Mouse (Mus musculus): Measurements from ENCODE around the gene Bri3.

The Bri3 gene

DNA sequence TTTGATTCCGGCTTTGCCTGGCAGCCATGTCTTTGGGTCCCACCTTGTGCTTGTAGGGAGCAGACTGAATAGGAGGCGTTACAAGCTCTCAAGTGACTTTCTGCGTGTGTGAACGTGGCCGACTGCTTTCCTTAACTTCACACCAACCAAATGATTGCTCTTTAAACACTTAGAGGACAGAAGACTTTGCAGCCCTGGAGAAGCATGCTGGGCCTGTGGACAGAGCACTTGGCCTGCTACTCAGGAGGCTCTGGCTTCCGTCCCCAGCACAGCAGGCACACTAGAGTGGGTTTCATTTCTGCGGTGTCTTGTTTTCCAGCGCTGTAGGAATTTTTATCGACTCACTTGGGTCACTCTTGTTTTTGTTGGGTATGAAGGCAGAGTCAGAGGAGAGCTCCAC, 18.8 kb downstream of the Bri3 start:
- no peak for DNase-seq (ENCODE audit: low spot score)

DNA sequence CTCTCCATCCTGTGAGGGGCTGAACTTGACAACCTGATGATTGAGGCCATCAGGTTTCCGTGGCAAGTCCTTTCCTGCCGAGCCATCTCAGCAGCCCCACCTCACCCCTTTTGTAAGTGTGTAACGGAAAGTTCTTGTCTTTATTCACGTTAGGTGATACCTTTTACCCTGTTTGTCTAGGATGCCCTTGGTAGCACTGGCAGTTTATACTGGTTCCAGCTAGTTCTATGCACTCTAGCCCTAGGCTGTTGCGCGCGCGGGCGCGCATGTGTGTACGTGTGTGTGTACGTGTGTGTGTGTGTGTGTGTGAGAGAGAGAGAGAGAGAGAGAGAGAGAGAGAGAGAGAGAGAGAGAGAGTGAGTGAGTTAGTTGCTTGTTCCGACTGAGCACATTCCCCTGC, 19.3 kb downstream of the Bri3 start:
- DNase-seq (ENCODE audit: low spot score) = no peak

DNA sequence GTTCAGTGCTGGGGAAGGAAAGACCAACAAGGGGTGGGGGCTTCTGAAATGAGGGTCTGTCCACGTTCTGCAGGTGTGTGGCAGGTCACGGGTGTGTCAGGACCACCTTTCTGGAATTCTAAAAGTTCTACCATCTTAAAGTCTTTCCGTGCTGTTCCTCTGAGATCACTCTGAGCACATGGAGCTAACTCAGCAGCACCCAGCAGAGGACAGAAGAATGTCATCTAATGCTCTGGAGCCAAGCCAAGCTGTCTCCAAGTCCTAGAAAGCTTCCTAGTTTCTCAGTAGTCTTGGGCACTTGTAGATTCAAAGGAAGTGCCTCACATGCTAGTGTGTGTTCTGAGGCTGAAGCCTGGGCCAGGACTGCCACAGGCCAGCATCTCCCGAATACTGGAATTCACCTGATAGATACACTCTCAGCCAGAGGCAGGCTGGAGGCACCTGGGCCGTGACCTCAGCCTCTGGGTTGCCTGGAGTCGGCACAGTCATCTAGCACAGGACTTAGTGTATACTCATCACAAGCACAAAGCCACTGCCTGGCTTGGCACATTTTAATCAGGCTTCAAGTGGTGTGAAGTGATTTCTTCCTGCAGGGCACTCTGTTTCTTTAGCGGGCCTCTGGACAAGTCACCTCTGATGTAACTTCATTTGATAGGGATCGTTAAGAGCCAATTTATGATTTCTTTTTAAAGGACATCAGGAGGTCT, 23.5 kb downstream of the Bri3 start:
- DNase-seq (ENCODE audit: low spot score) = no peak

DNA sequence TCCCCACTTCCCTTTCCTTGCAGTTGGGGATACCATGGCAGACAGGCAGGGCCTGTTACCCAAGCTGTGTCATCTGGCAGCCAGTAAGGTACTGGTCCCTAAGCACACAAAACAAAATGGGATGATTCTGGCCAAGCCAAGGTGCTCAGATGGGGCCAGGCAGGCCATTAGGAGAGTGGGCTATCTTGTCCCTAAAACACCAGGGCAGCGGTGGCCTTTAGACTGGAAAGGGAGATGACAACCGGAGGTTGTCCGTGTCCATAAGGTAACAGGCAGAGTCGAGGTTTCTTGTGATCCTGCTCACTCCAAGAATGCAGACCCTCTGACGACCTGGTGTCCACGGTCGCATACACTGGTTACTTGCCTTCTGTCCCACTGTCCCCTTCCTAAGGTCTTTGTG, 25.7 kb downstream of the Bri3 start:
- no peak for DNase-seq (ENCODE audit: low spot score)

DNA sequence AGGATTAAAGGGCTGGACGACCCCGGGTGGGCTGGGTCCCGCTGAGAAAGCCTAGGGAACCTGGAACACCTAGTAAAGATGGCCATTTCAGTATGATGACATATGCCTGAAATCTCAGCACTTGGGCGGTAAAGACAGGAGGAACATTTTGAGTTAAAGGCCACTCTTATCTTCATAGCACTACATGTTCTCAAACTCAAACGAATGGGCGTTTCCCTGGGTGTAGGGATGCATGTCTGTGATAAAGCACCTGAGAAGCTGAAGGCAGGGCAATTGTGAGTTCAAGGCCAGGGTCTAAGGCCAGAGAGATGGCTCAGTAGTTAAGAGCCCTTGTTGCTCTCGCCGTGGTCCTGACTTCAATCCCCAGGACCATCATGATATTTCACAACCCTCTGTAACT, 26.2 kb downstream of the Bri3 start:
- DNase-seq (ENCODE audit: low spot score) = no peak

DNA sequence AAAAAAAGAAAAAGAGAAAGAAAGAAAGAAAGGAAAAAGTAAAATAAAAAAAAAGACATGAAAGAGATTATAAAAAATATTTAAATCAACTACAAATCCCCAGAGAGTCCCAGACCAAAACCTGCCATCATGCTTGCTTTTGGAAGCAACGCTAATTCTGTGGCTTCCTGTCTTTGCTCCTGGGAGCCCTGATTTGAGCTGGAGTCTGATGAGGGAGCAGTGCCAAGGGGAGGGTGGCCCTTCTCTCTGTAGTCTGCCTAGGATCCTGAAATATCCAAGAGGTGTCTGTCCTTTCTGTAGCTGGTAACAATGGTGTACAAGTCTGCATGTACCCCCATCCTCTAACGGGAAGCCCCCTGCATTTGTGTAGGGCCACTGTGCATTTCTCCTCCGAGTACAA, 26.9 kb downstream of the Bri3 start:
- no peak for DNase-seq (ENCODE audit: low spot score)

DNA sequence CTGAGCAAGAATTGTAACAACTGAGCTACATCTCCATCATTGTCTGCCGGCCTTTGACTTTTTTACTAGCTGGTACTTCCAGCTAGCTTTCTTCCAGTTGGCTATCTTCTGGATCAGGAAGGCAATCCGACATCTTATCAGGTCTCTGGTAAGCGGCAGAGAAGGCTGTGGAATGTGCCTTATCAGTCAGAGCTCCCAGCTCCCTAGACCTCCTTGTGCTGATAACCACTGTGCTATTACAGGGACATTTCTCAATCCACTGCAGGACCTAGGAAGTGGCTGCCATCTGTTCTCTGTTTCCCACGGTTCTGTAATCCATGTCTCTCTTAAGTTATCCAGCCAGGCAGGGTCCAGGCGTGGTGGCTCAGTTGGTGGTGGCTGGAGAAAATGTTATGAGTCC, 27.5 kb downstream of the Bri3 start:
- DNase-seq (ENCODE audit: low spot score) = no peak

DNA sequence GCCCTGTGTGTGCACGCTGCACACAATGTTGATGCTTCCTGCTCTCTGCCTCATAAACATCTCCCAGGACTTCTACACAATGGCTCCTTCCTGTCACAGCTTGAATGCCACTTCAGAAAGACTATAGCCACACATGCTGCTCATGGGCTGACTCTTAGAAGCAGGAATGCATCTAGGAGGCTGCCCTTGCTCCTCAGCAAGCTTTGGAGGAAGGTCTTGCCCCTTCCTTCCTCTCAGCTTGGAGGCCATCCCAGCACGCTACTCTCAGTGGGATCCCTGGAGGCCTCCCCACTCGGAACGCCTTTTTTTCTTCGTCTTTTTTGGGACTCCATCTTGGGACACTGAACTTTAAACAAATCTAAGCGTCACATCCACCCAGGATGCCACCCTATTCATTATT, 30.7 kb downstream of the Bri3 start:
- no peak for DNase-seq (ENCODE audit: low spot score)

DNA sequence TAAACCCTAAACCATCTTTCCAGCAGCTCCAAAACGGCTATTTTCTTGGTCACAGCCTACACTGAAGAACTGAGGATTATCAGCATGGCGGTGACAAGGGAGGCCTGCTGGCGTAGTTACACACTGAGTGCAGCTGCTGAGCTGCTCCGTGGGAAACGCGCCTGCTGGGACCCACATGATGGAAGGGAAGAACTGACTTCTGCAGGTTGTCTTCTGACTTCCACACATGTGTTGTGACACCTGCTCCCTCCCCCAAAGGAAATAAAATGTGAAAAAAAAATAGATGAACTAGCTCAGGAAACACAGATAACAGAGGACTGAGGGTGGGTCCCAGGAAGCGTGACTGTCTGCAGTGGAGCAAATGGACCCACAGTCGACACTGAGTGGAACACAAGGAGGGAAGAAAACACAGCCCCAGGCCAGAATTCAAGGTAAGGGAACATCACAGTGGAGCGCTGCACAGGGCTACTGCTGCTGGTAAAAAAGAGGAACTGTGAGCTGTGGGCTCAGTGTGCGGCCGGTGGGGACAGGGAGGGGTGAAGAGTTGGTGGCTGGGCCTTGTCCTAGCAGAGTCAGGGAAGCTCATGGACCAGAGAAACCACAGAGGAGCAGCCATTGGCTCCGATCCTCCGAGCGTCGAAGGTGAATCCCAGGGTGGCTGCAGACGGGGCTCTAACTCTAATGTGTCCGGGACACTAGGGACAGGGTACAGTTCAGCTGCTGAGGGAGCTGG, 32.8 kb downstream of the Bri3 start:
- no peak for DNase-seq (ENCODE audit: low spot score)

DNA sequence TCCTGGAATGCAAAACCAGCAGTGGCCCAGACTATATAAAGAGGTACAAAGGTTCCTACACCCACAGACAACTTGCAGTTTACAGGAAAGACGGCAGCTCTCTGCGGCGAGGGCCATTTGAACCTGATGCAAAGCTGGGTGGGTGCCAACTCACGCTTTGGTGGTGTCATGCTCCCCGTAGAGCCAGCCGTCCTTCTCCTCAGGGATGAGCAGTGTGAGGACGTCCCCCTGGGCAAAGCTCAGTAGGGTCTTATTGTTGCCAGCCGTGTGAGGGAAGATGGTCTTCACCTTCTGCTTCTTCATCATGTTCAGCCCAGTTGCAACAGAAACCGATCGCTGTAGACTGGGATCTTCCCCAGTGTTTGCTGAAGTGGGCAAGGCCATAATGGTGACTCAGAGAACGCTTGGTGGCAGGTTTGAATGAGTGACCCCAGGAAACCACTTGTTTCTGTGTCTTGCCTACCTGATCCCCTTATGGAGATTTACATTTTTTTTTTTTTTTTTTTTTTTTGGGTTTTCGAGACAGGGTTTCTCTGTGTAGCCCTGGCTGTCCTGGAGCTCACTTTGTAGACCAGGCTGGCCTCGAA, 34.2 kb downstream of the Bri3 start:
- DNase-seq (ENCODE audit: low spot score) = no peak

DNA sequence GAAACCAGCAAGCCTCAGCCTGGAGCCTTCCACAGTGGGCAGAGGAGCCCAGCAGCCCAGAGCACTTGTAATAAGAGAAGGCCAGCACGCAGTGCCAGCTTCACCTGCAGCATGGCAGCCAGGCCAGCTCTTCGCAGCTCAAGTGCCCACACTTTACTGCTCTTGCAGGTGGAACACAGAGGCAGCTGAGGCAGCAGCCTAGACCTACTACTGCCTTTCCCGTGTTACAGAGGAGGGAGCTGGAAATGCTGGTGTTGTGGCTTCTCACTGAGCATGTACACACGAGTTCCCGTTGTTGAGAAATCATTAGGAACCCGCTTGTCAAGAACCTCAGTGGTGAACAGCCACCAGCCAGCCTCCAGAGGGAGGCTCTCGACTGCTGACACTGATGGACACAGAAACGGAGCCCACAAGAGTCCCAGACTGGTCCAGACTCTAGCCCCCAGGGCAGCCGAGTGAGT, 34.9 kb downstream of the Bri3 start:
- no peak for DNase-seq (ENCODE audit: low spot score)

DNA sequence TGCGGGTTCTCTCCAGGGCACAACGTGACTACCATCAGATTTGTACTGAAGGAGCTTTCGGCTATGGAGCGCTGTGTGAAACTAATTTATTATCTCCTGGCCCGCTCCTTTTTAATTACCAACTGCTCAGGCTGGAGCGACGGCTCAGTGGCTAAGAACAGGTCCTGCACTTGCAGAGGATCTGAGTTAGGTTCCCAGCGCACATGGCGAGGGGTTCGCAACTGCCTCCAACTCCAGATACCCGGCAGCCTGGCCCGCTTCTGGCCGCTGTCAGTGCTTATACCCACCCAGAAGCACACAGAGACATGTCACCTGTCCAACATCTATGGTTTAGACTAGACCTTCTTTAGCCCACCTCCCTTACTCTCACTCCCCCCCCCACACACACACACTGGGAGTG, 35.7 kb downstream of the Bri3 start:
- no peak for DNase-seq (ENCODE audit: low spot score)

DNA sequence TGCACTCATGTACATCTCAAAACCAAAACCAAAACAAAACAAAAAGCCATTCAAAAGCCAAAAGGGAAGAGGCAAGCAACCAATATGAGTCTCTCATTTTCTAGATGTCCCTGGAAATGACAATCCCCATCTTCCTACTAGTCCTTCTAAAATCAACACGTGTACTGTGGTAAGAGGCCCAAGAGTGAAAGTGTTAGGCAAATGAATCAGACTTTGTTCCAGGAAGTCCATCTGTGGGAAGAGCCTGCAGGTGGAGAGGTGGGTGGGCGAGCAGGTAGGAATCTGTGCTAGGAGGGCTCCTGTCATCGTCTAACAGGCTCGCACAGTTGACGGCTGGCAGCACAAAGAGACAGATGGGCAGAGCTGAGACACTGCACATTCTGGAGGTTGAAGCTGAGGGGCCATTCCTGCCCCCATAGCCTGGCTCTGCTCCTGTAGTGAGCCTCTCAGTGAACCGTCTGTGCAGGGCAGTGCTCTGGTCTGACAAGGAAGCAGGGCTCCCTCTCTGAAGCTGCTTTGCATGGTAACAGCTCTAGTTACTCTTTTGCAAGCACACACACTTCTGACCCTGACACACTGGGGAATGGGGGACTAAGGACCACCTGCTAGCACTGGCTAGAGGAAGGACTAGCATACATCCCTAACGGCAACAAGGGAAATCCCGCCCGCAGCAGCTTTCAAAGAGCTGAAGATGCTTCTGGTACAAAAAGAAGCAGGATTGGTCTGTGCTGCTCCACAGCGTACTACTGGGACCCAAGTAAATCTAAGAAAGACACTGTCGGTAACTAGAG, 38.4 kb downstream of the Bri3 start:
- no peak for DNase-seq (ENCODE audit: low spot score)

DNA sequence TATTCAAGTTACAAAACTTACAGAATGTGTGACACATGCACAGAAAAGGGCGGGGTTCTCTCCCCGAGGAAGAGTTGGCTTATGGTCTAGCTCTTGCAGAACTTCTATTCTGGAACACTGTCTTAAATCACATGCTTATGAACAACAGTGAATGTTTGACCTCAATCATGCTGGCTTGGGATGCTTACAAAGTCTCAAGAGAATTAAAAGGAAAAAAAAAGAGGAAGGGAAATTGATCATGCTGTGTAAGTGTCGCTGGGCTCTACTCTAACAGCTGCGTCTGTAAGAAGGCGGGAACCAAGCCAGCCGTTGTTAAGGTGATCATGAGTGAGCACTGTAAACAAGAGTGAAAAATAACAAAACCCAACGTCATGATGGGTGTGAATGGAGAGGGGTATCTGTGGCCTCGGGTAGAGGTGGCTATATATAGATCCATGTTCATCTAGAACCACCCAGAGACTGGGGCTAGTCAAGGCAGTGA, 39.4 kb downstream of the Bri3 start:
- DNase-seq (ENCODE audit: low spot score) = no peak

DNA sequence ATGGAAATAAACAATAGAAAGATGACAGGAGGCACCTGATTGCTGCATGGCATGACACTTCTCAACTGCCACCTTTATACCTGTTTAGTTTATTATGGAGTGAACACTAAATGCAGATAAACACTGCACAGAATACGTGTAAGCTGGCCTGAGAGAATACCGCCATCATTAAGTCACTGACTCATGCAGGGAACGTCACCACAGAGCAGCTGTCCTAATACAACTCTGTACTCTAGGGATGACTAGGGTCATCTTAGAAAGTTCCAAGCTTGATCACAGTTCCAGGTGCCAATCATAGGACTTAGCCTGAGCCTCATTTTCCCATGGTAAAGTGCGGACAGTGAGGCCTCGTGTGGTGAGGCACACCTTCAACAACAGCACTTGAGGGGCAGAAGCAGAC, 40.4 kb downstream of the Bri3 start:
- DNase-seq (ENCODE audit: low spot score) = no peak

DNA sequence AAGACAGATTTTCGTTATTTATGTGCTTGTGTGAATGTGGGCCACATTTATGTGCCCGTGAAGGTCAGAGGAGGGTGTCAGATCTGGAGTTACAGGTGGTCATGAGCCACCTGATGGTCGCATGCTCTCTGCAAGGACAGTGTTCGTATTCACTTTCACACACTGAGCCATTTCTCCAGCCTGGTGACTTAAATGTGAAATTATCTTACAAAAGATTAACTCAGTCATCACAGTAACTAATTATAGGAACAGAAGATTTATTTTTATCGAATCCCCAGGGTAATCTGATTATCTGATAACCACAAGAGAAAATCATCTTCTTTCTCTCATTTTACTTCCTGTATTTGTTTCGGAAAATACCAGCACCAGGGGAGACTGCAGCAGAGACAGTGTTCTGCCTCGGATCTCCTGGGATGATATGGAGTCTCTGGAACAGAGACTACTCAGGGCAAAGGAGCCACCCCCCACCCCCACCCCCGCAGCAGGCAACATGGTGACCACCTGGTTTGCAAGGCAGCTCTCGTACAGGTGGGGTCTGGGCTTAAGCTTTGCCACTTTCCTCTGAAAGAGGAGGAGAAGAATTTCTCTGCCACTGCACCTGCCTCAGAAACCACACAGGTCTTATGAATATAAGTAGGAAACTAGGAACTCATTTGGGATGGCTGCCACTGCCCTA, 42.5 kb downstream of the Bri3 start:
- DNase-seq (ENCODE audit: low spot score) = no peak

DNA sequence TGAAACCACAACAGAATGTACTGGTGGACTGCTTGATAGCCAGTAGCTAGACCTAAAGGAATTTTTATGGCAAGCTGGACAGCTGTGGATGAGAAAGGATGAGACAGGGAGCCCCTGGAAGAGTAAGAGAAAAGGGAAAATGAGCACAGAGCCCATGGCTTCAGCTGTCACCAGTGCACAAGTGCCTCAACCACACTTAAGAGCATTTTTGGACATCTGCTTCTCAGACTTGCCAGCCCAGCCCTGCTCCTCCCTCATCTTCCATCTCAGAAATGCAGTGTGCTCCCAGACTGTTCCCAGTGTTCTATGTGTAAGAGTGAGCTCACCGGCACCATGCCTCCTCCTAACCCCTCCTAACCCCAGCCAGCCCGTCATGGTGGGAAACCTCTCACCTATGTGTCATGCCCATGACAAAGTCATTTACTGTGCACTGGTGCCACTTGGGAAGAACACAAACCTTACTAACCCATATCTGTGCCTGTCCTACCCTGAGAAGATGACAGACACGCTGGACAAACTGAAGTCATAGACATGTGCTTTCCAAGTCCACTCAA, 43.1 kb downstream of the Bri3 start:
- no peak for DNase-seq (ENCODE audit: low spot score)

DNA sequence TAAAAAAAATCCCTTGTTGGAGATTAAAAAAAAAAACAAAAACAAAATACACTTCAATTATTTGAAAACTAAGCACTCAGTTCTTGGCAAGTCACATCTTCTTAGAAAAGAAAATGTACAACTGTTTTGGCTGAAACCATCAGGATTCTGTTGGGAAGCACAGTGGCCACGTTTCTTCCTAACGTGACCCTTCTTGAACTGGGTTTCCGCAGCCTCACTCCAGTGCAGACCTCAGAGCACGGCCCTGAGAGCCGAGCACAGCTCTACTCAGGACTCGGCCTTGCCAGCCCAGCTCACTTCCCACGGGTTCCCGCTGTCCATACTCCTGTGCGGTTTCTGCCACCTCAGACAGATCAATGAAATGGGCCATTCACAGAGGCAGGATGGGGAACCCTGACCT, 44.2 kb downstream of the Bri3 start:
- DNase-seq (ENCODE audit: low spot score) = no peak

DNA sequence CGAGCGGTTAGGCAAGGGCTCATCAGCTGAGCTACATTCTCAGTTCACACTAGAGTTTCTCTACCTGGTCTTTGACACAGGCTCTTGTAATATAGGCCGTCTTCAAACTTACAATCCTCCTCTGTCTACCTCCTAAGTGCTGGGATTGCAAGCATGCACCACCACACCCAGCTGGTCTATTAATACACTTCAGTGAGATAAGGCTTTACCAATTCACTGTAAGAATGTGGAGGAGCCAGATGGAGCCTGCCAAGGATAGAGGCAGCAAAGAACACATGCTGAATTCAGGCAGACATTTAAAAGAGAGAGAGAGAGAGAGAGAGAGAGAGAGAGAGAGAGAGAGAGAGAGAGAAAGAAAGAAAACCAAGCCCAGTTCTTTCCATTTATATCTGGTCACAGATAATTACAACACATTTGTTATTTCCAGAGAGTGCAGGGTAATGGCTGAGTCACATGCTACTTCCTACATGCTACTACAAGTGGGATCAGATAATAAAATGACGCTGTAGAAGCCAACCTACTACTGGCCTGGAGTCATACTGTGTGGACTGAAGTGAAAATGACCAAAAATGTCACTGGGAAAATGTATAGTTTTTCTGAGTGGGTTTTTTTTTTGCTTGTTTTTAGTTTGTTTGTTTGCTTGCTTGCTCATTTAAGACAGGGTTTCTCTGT, 45.7 kb downstream of the Bri3 start:
- DNase-seq (ENCODE audit: low spot score) = no peak

DNA sequence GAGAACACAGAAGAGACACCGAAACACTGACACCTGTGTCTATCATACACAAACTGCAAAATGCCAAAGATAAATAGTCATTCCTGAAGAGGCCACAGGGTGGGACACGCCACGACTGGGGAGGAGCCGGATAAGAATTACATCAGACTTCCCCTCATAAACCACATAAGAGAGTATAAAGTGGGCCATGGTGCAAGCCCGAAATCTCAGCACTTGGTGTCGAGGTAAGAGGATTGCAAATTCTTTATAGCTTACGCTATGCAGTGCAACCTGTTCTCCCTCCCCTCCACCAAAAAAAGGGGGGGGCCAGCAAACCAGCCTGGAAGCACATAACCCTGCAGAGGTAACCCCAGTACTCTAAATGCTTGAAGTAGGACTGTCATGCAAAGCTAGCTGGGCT, 50.7 kb downstream of the Bri3 start:
- DNase-seq (ENCODE audit: low spot score) = no peak

DNA sequence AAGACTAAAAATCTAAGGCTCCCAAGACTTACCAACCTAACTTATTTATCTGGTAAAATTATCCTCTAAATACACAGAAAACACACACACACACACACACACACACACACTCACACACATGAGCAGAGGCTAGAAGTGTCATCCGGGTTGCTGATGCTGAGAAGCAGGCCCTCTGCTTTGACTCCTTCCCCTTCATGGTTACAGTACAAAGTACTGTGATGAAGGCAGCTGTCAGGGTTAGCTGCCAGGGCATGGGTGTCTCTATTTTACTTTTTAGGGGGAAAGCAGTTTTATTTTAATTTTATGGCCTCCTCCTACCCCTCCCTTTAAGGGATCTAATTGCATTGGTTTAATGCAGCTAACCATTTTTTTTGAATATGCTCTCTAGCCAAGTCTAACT, 51.1 kb downstream of the Bri3 start:
- no peak for DNase-seq (ENCODE audit: low spot score)
